Mouse (Mus musculus) kidney, adult 10 weeks (tissue): ENCODE measurements around the gene Klf5. TPM values are rescaled to one million over a fixed set of nuclear protein-coding genes. Genes with fewer than 3 reads are reported as not detected.

ENCODE experiments used
- polyA plus RNA-seq: library from polyadenylated mRNA; stranded (reverse); fragments of 350-450 nt; fragmentation: Illumina TruSeq; extraction: RNeasy Lipid Tissue Mini Kit (QIAGEN cat#74804); gene quantifications from one replicate; pipeline ENCODE4 v1.2.3, GENCODE M21; 2014; ENCODE audit warnings: low read depth, low replicate concordance

Klf5 gene
- polyA plus RNA-seq = 3.9 TPM

GRCm38 (mm10) chr14:99298385-99299021, at the start of gene Klf5:
Gene Klf5, plus strand, starts transcription at chr14:99298691.

Other genes starting within 250 kb of the Klf5 start
- gene Pibf1, start 199.3 kb upstream of the Klf5 start, polyA plus RNA-seq = 13.2 TPM
- gene Dis3, start 198.9 kb upstream of the Klf5 start, polyA plus RNA-seq = 27.5 TPM